Mouse (Mus musculus) skeletal muscle tissue, adult 2 months (tissue): ENCODE data around the gene Pgrmc1.
"Not testable (repeated sequence)": the region's sequence is repeated elsewhere in the genome, so short reads cannot be mapped to it uniquely, and the experiment has no call there.

Source experiments
- DNase-seq: peaks from one replicate; pipeline ENCODE4 v3.0.0-alpha.2; 2012; ENCODE audit warnings: low read depth, low spot score

The Pgrmc1 gene

GRCm38 (mm10) chrX:36597707-36598389 lies at the start of gene Pgrmc1:
Gene Pgrmc1 (plus strand): TSS chrX:36598206.
- peak; percentile 65 for DNase-seq

- DNase-seq: no peak
Observed at GRCm38 (mm10) chrX:36548798-36549197, 49.2 kb upstream of the Pgrmc1 start.

GRCm38 (mm10) chrX:36550906-36551305 lies 47.1 kb upstream of the Pgrmc1 start:
- DNase-seq: peak; percentile 69

- DNase-seq: peak; percentile 0
Observed at GRCm38 (mm10) chrX:36551351-36551750, 46.7 kb upstream of the Pgrmc1 start.

GRCm38 (mm10) chrX:36552055-36552587 lies 45.9 kb upstream of the Pgrmc1 start:
- DNase-seq: peak; percentile 71

- DNase-seq: no peak
Observed at GRCm38 (mm10) chrX:36552715-36553114, 45.3 kb upstream of the Pgrmc1 start.

- DNase-seq: not testable (repeated sequence)
Observed at GRCm38 (mm10) chrX:36555196-36555595, 42.8 kb upstream of the Pgrmc1 start.

GRCm38 (mm10) chrX:36560170-36560569 lies 37.8 kb upstream of the Pgrmc1 start:
- no peak for DNase-seq

GRCm38 (mm10) chrX:36561650-36562049 lies 36.4 kb upstream of the Pgrmc1 start:
- DNase-seq: peak; percentile 13

- no peak for DNase-seq
Observed at GRCm38 (mm10) chrX:36562079-36562478, 35.9 kb upstream of the Pgrmc1 start.

GRCm38 (mm10) chrX:36586629-36587303 lies 11.2 kb upstream of the Pgrmc1 start:
- no peak for DNase-seq

GRCm38 (mm10) chrX:36587304-36588209 lies 10.4 kb upstream of the Pgrmc1 start:
- no peak for DNase-seq

GRCm38 (mm10) chrX:36590266-36590665 lies 7.7 kb upstream of the Pgrmc1 start:
- no peak for DNase-seq

GRCm38 (mm10) chrX:36591120-36591519 lies 6.9 kb upstream of the Pgrmc1 start:
- no peak for DNase-seq

GRCm38 (mm10) chrX:36591539-36591938 lies 6.5 kb upstream of the Pgrmc1 start:
- DNase-seq: no peak

GRCm38 (mm10) chrX:36595247-36595646 lies 2.8 kb upstream of the Pgrmc1 start:
- DNase-seq: no peak

- not testable (repeated sequence) for DNase-seq
Observed at GRCm38 (mm10) chrX:36596483-36597120, 1.4 kb upstream of the Pgrmc1 start.

GRCm38 (mm10) chrX:36598390-36598810 lies 394 bp downstream of the Pgrmc1 start:
- no peak for DNase-seq

GRCm38 (mm10) chrX:36598861-36599344 lies 897 bp downstream of the Pgrmc1 start:
- DNase-seq: no peak

GRCm38 (mm10) chrX:36599656-36600055 lies 1.6 kb downstream of the Pgrmc1 start:
- DNase-seq: no peak

GRCm38 (mm10) chrX:36600066-36600465 lies 2.1 kb downstream of the Pgrmc1 start:
- DNase-seq: peak; percentile 10
